Mouse (Mus musculus): ENCODE measurements at regions not wholly inside any gene's neighbourhood (a gene's known extent, or its start where the extent isn't known, plus 50 kb on each side); places are given as distances from the start of the nearest gene placed in this dataset.

DNA sequence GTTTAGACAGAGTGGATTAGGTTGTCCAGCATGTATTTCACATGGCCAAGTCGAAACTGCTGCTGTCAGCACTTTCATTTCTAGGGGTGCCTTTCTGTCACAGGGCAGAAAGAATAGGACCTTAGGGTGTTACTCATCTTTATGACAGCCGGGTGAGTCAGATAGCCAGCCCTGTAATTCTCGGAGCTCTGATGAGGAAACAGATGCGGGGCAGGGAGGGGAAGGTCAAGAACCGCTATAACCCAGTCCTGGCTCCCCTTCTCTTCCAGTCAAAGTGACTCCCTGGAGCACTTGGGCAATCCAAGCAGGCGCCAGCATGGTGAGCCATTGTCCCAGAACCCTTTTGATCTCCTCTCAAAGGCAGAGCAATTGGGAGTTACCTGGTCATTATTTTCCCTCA, 69.4 kb upstream of the Jarid2 start:
- H3K27me3 ChIP-seq (replicated peaks; ENCODE audit: control insufficient read depth, insufficient read depth, low read length): no peaks in the 10 kb centered on the region
- WGBS: 32% methylated on average over 6 of the region's 6 CpGs
- peak; percentile 58 for ATAC-seq

DNA sequence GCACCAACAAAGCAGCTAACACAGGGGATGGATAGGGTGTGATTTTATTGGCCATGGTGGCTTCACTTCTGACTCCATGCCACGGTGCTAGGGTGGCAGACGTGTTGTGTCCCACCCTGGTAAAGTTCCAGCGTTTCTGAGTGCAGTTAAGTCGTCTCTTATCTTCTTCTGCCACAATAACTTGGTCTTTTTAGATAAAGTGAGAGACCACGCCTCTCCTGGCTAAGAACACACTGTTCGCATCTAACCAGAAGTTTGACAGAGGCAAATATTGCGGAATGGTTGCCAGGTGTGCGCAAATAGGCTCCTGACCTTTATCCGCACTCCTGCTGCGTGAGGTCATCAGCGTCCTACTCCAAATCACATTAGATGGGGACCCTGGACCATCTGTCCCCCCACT, 66.2 kb upstream of the Jarid2 start:
- peak; percentile 78 for ATAC-seq
- Histone ChIP-seq H3K27ac (ENCODE audit: low read length) (no peak overlapping the region), H3K9ac (ENCODE audit: low read depth, low read length) (no peak overlapping the region), H3K9me3 (ENCODE audit: control insufficient read depth, low read length) (no peaks in the 10 kb centered on the region), H3K36me3 (ENCODE audit: control insufficient read depth, insufficient read depth, low read length) (no peaks in the 10 kb centered on the region), H3K4me3 (ENCODE audit: low read length) (no peak overlapping the region), H3K4me1 (ENCODE audit: control insufficient read depth, insufficient read depth, low read length) (peaks cover 8% of the 10 kb centered on the region), H3K4me2 (ENCODE audit: low read depth, low read length) (no peak overlapping the region), H3K27me3 (replicated peaks; ENCODE audit: control insufficient read depth, insufficient read depth, low read length) (no peaks in the 10 kb centered on the region)
- WGBS: 59% methylated on average over 11 of the region's 11 CpGs

More for the DNA sequence above, 69.4 kb upstream of the Jarid2 start:
- peaks cover 11% of the 10 kb centered on the region for H3K4me1 ChIP-seq (ENCODE audit: control insufficient read depth, insufficient read depth, low read length)
- no peaks in the 10 kb centered on the region for H3K9me3 ChIP-seq (ENCODE audit: control insufficient read depth, low read length)
- no peak overlapping the region for H3K27ac ChIP-seq (ENCODE audit: low read length)
- H3K4me2 ChIP-seq (ENCODE audit: low read depth, low read length): no peak overlapping the region
- no peaks in the 10 kb centered on the region for H3K36me3 ChIP-seq (ENCODE audit: control insufficient read depth, insufficient read depth, low read length)
- no peak overlapping the region for H3K9ac ChIP-seq (ENCODE audit: low read depth, low read length)
- no peak overlapping the region for H3K4me3 ChIP-seq (ENCODE audit: low read length)

DNA sequence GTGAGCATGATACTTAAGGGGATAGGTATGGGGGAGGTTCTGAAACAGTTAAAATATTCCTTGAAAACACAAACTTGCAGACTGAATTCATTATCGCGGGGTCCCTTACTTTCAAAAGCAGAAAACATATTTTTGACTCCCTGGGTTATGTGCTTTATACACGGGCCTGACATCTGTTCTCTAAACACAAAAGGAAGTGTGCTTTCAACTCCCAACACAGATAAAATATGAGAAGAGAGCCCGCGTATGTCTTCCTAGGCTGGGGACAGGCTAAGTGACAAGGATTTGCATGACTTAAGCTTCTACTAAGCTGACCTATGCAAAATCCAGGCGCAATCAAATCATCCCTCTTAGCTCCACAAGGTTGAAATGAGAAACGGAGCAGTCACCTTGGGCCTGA, 65.5 kb upstream of the Jarid2 start:
- Histone ChIP-seq H3K27me3 (replicated peaks; ENCODE audit: control insufficient read depth, insufficient read depth, low read length) (no peaks in the 10 kb centered on the region), H3K9ac (ENCODE audit: low read depth, low read length) (no peak overlapping the region), H3K4me2 (ENCODE audit: low read depth, low read length) (no peak overlapping the region), H3K36me3 (ENCODE audit: control insufficient read depth, insufficient read depth, low read length) (no peaks in the 10 kb centered on the region), H3K4me3 (ENCODE audit: low read length) (no peak overlapping the region), H3K4me1 (ENCODE audit: control insufficient read depth, insufficient read depth, low read length) (peaks cover 5% of the 10 kb centered on the region; the same call in 1 of the 2 replicates), H3K9me3 (ENCODE audit: control insufficient read depth, low read length) (no peaks in the 10 kb centered on the region), H3K27ac (ENCODE audit: low read length) (no peak overlapping the region)
- ATAC-seq: no peak
- 62% methylated on average over 7 of the region's 7 CpGs for WGBS

DNA sequence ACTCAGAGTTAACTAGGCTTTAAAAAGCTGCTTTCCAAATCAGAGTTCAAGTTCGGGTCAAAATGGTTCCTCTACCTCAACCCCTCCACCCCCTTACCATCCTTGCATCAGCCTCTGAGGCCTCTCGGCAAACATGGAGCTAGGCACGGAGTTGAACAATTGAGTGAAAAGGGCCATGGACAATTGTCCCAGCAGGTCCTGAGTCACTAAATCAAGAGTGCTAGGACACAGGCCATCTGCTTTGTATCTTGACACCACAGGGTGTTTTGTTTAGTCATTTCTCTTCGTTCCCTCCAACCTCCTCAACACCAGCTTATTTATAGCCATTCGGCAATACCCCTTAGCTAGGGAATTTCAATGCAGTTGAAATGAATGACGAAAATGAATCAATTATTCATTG, 59.5 kb upstream of the Jarid2 start:
- Histone ChIP-seq H3K27me3 (replicated peaks; ENCODE audit: control insufficient read depth, insufficient read depth, low read length) (no peaks in the 10 kb centered on the region), H3K4me1 (ENCODE audit: control insufficient read depth, insufficient read depth, low read length) (0 out of 2 replicates have a peak, but pooled peaks cover 4% of the 10 kb centered on the region), H3K27ac (ENCODE audit: low read length) (no peak overlapping the region), H3K4me2 (ENCODE audit: low read depth, low read length) (no peak overlapping the region), H3K36me3 (ENCODE audit: control insufficient read depth, insufficient read depth, low read length) (no peaks in the 10 kb centered on the region), H3K9me3 (ENCODE audit: control insufficient read depth, low read length) (no peaks in the 10 kb centered on the region), H3K9ac (ENCODE audit: low read depth, low read length) (no peak overlapping the region), H3K4me3 (ENCODE audit: low read length) (no peak overlapping the region)
- ATAC-seq: no peak
- 75% methylated on average over 6 of the region's 6 CpGs for WGBS

DNA sequence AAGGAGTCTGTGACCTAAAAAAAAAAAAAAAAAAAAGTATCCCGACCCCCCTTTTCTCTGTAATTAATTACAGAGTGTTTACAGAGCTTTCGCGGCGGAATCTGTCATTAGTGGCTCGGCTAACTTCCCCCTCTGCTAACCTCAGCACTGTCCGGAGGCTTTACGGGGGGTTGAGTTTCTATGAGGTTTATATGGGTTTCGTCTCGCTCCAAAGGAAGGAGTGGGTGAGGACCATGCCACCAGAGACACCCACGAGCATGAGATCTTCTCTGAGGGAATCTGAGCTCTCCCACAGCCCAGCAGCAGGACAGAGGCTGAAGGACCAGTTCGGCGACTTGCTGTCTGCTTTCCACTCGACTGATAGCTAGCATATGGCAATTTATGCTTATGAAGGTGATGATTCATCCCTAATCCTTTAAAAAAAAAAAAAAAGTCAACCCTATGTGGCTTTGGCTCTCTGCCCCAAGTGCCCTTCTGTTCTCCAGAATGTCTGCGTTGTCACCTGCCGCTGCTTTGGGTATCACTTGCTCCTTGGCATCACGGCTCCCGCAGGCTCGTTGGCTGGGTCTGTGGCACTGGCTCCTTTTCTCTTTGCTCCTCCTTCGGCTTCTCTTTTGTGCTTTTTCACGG, 55.8 kb upstream of the Jarid2 start:
- Histone ChIP-seq H3K4me1 (ENCODE audit: control insufficient read depth, insufficient read depth, low read length) (peaks cover 7% of the 10 kb centered on the region; the same call in 1 of the 2 replicates), H3K9me3 (ENCODE audit: control insufficient read depth, low read length) (peaks cover 6% of the 10 kb centered on the region), H3K36me3 (ENCODE audit: control insufficient read depth, insufficient read depth, low read length) (no peaks in the 10 kb centered on the region), H3K27ac (ENCODE audit: low read length) (no peak overlapping the region), H3K9ac (ENCODE audit: low read depth, low read length) (0 out of 2 replicates have a peak overlapping the region, but pooled peaks have one; percentile 3), H3K4me2 (ENCODE audit: low read depth, low read length) (peak overlapping the region; percentile 39), H3K4me3 (ENCODE audit: low read length) (peak overlapping the region; percentile 22), H3K27me3 (replicated peaks; ENCODE audit: control insufficient read depth, insufficient read depth, low read length) (no peaks in the 10 kb centered on the region)
- WGBS: 8% methylated on average over 20 of the region's 20 CpGs
- peak; percentile 71 for ATAC-seq

DNA sequence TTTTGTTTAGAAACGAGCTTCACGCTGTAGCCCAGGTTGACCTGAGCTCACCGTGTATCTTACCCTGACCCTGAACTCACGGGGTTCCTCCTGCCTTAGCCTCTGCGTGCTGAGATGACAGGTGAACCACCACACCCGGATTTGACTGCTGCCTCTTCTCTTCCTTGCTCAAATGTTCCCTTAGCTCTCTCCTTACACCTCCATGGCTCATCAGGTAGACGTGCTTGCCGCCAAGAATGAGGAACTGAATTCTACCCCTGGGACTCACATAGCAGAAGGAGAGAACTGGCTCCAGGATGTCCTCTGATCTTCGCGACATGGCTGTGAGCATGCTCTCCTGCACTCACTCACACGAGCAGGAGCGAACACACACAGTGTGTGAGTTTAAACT, 55.3 kb upstream of the Jarid2 start:
- peak overlapping the region; percentile 22 for H3K4me3 ChIP-seq (ENCODE audit: low read length)

DNA sequence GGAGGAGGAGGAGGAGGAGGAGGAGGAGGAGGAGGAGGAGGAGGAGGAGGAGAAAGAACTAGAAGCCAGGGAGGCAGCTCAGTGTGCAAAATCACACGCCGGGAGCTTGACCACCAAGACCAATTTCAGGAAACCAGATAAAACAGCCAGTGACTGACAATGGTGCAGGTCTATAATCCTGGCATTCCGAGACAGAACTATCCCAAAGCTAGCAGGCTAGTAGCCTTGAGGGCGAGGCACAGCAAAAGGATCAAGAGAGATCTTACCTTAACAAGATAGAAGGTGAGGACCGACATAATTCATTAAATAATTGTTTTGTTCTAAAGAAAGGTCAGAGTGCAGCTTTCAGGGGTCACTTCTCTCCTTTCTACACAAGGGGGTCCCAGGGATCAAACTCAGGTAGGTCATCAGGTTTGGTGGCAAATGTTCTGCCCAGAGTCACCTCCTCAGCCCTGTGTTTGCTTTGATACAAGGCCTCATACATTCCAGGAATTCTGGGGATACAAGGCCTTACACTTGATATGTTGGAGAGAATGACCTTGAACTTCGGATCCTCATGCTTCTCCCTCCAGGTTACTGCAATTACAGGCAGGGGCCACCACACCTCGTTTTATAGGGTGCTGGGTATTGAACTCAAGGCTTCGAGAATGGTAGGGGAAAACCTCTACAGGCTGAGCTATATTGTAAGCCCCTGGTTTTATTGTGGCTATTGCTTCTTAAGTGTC, 54.2 kb upstream of the Jarid2 start:
- Histone ChIP-seq H3K9ac (ENCODE audit: low read depth, low read length) (no peak overlapping the region), H3K4me3 (ENCODE audit: low read length) (no peak overlapping the region), H3K4me1 (ENCODE audit: control insufficient read depth, insufficient read depth, low read length) (peaks cover 7% of the 10 kb centered on the region; the same call in 1 of the 2 replicates), H3K27me3 (replicated peaks; ENCODE audit: control insufficient read depth, insufficient read depth, low read length) (no peaks in the 10 kb centered on the region), H3K4me2 (ENCODE audit: low read depth, low read length) (no peak overlapping the region), H3K27ac (ENCODE audit: low read length) (no peak overlapping the region), H3K36me3 (ENCODE audit: control insufficient read depth, insufficient read depth, low read length) (no peaks in the 10 kb centered on the region), H3K9me3 (ENCODE audit: control insufficient read depth, low read length) (peaks cover 6% of the 10 kb centered on the region)
- WGBS: 71% methylated on average over 8 of the region's 8 CpGs
- ATAC-seq: 0 out of 2 replicates have a peak, but pooled peaks have one; percentile 37

More for the DNA sequence above, 55.3 kb upstream of the Jarid2 start:
- no peaks in the 10 kb centered on the region for H3K27me3 ChIP-seq (replicated peaks; ENCODE audit: control insufficient read depth, insufficient read depth, low read length)
- peak; percentile 46 for ATAC-seq
- peak overlapping the region; percentile 39 for H3K4me2 ChIP-seq (ENCODE audit: low read depth, low read length)
- peaks cover 7% of the 10 kb centered on the region; the same call in 1 of the 2 replicates for H3K4me1 ChIP-seq (ENCODE audit: control insufficient read depth, insufficient read depth, low read length)
- no peaks in the 10 kb centered on the region for H3K36me3 ChIP-seq (ENCODE audit: control insufficient read depth, insufficient read depth, low read length)
- peaks cover 6% of the 10 kb centered on the region for H3K9me3 ChIP-seq (ENCODE audit: control insufficient read depth, low read length)
- 0 out of 2 replicates have a peak overlapping the region, but pooled peaks have one; percentile 3 for H3K9ac ChIP-seq (ENCODE audit: low read depth, low read length)
- WGBS: 20% methylated on average over 12 of the region's 12 CpGs
- H3K27ac ChIP-seq (ENCODE audit: low read length): no peak overlapping the region

DNA sequence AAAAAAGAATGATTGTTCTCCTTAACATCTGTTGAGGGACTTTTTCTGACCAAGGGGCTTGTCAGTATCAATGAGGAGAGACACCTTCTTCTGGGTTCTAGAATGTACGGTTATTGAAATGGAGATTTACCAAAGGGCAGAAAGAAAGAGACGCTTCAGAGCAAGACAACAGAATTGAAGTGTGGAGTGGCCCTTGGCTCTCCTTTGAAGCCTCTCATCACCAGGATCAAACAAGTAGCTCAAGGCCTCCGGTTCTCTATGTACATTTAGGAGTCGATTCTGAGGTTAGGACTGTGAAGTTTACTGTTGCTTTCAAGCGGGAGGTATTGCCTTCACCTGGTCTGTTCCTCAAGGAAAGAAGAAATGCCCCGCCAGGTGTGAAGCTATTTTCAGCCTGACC, 53.2 kb upstream of the Jarid2 start:
- Histone ChIP-seq H3K36me3 (ENCODE audit: control insufficient read depth, insufficient read depth, low read length) (no peaks in the 10 kb centered on the region), H3K27me3 (replicated peaks; ENCODE audit: control insufficient read depth, insufficient read depth, low read length) (no peaks in the 10 kb centered on the region), H3K4me1 (ENCODE audit: control insufficient read depth, insufficient read depth, low read length) (peaks cover 7% of the 10 kb centered on the region; the same call in 1 of the 2 replicates), H3K9ac (ENCODE audit: low read depth, low read length) (no peak overlapping the region), H3K9me3 (ENCODE audit: control insufficient read depth, low read length) (peaks cover 6% of the 10 kb centered on the region), H3K27ac (ENCODE audit: low read length) (no peak overlapping the region), H3K4me2 (ENCODE audit: low read depth, low read length) (no peak overlapping the region), H3K4me3 (ENCODE audit: low read length) (no peak overlapping the region)
- WGBS: 90% methylated on average over 6 of the region's 6 CpGs
- ATAC-seq: no peak

DNA sequence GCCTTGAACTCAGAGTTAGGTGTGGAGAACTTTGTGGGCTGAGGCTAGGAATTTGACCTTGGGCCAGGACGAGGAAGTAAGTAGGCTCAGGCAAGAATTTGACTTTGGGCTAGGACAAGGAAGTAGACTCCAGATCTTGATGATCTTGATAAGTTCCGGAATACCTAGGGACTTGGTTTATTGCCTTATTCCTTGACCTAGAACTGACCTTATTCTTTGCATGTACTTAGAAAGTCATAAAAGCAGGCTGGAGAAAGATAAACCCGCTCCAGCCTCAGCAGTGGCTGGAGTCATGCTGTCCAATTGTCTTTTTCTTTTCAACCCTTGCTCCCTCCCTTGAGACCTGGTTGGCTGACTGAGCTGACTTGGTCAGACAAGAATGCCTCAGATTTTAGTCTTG, 51.2 kb upstream of the Jarid2 start:
- Histone ChIP-seq H3K4me1 (ENCODE audit: control insufficient read depth, insufficient read depth, low read length) (peaks cover 7% of the 10 kb centered on the region; the same call in 1 of the 2 replicates), H3K4me3 (ENCODE audit: low read length) (no peak overlapping the region), H3K9ac (ENCODE audit: low read depth, low read length) (no peak overlapping the region), H3K27ac (ENCODE audit: low read length) (no peak overlapping the region), H3K36me3 (ENCODE audit: control insufficient read depth, insufficient read depth, low read length) (no peaks in the 10 kb centered on the region), H3K27me3 (replicated peaks; ENCODE audit: control insufficient read depth, insufficient read depth, low read length) (no peaks in the 10 kb centered on the region), H3K9me3 (ENCODE audit: control insufficient read depth, low read length) (peaks cover 6% of the 10 kb centered on the region), H3K4me2 (ENCODE audit: low read depth, low read length) (no peak overlapping the region)
- ATAC-seq: no peak
- 68% methylated on average over 3 of the region's 3 CpGs for WGBS

Data from intestine, embryonic 16.5 days (tissue).